16 mouse cellular contexts compared by ENCODE assay signal in genomic region chr4:154574208-154574875, GRCm38 (mm10).
DNase-seq lines count a peak whose midpoint lies in the region; ATAC-seq lines count a peak whose summit lies in the region.
"Had no signal": no experiment of that assay in that cellular context is flagged by ENCODE, and none has a peak within 500 bp of the region (broad histone marks: within the 10 kb centered on the region; RNA-seq: fewer than 3 reads in every experiment).

No protein-coding gene starts in this region.

- H3K9ac ChIP-seq in hindbrain, embryonic 14.5 days, result no peak overlapping the region
- no peak overlapping the region for H3K9ac ChIP-seq in limb, embryonic 12.5 days (replicated peaks)
- H3K9ac ChIP-seq: kidney, embryonic 15.5 days; liver, embryonic 13.5 days; midbrain, embryonic 13.5 days; neural tube, embryonic 15.5 days had no signal

- 77% methylated on average over 13 of the region's 13 CpGs for WGBS in hindbrain, embryonic 10.5 days
- WGBS in hindbrain, embryonic 14.5 days, result 72% methylated on average over 13 of the region's 13 CpGs
- 72% methylated on average over 13 of the region's 13 CpGs for WGBS in embryonic facial prominence, embryonic 10.5 days
- 66% methylated on average over 13 of the region's 13 CpGs for WGBS in limb, embryonic 12.5 days

- no peaks in the 10 kb centered on the region for H3K36me3 ChIP-seq in hindbrain, embryonic 10.5 days
- H3K36me3 ChIP-seq in hindbrain, embryonic 14.5 days (replicated peaks; ENCODE audit: control insufficient read depth, insufficient read depth), result no peaks in the 10 kb centered on the region
- peaks cover 4% of the 10 kb centered on the region; the same call in 1 of the 2 replicates for H3K36me3 ChIP-seq in embryonic facial prominence, embryonic 10.5 days (replicated peaks)
- H3K36me3 ChIP-seq in limb, embryonic 12.5 days, result no peaks in the 10 kb centered on the region
- H3K36me3 ChIP-seq: kidney, embryonic 15.5 days; liver, embryonic 13.5 days; midbrain, embryonic 13.5 days; neural tube, embryonic 15.5 days had no signal

- DNase-seq in hindbrain, embryonic 10.5 days (ENCODE audit: low spot score), result no peak
- no peak for DNase-seq in hindbrain, embryonic 14.5 days (ENCODE audit: low spot score)
- no peak for DNase-seq in embryonic facial prominence, embryonic 10.5 days (ENCODE audit: low spot score)
- DNase-seq in ovary, postnatal 36 days (ENCODE audit: low spot score), result no peak
- no peak for DNase-seq in natural killer cell, adult 2 months (ENCODE audit: low spot score in 2 of 2)
- DNase-seq: cerebellum, adult 9-11 months; left cerebral cortex, postnatal 4 days; liver, embryonic 13.5 days; right cerebral cortex, postnatal 4 days had no signal

- H3K27me3 ChIP-seq in hindbrain, embryonic 10.5 days (ENCODE audit: insufficient read depth, poor library complexity, severe bottlenecking), result peaks cover 75% of the 10 kb centered on the region
- H3K27me3 ChIP-seq in hindbrain, embryonic 14.5 days (ENCODE audit: control insufficient read depth, insufficient read depth, low read length), result peaks cover 5% of the 10 kb centered on the region; the same call in 1 of the 2 replicates
- peaks cover 50% of the 10 kb centered on the region for H3K27me3 ChIP-seq in embryonic facial prominence, embryonic 10.5 days (replicated peaks; ENCODE audit: low read depth, poor library complexity, severe bottlenecking)
- H3K27me3 ChIP-seq in limb, embryonic 12.5 days, result peaks cover 7% of the 10 kb centered on the region; the same call in 1 of the 2 replicates
- H3K27me3 ChIP-seq: liver, embryonic 13.5 days had no signal

- H3K4me3 ChIP-seq in hindbrain, embryonic 10.5 days, result no peak overlapping the region
- no peak overlapping the region for H3K4me3 ChIP-seq in hindbrain, embryonic 14.5 days (replicated peaks; ENCODE audit: low read length)
- H3K4me3 ChIP-seq in brown adipose tissue, adult 24 weeks (ENCODE audit: insufficient read depth, low read depth, low read length), result no peak overlapping the region
- no peak overlapping the region for H3K4me3 ChIP-seq in embryonic facial prominence, embryonic 10.5 days
- H3K4me3 ChIP-seq in limb, embryonic 12.5 days (replicated peaks), result no peak overlapping the region
- H3K4me3 ChIP-seq: kidney, embryonic 15.5 days; liver, embryonic 13.5 days; midbrain, embryonic 13.5 days; neural tube, embryonic 15.5 days had no signal

- H3K9me3 ChIP-seq in hindbrain, embryonic 10.5 days, result no peaks in the 10 kb centered on the region
- H3K9me3 ChIP-seq in hindbrain, embryonic 14.5 days (ENCODE audit: control insufficient read depth, low read length), result no peaks in the 10 kb centered on the region
- H3K9me3 ChIP-seq in embryonic facial prominence, embryonic 10.5 days, result no peaks in the 10 kb centered on the region
- no peaks in the 10 kb centered on the region for H3K9me3 ChIP-seq in limb, embryonic 12.5 days
- H3K9me3 ChIP-seq: kidney, embryonic 15.5 days; liver, embryonic 13.5 days; midbrain, embryonic 13.5 days; neural tube, embryonic 15.5 days had no signal

- H3K27ac ChIP-seq in hindbrain, embryonic 10.5 days, result peak overlapping the region; percentile 19
- H3K27ac ChIP-seq in hindbrain, embryonic 14.5 days, result no peak overlapping the region
- H3K27ac ChIP-seq in brown adipose tissue, adult 24 weeks (replicated peaks; ENCODE audit: low read depth, low read length), result peak overlapping the region; percentile 57
- H3K27ac ChIP-seq in embryonic facial prominence, embryonic 10.5 days (replicated peaks), result peak overlapping the region; percentile 35; the same call in 1 of the 2 replicates
- H3K27ac ChIP-seq in limb, embryonic 12.5 days, result 0 out of 2 replicates have a peak overlapping the region, but pooled peaks have one; percentile 23
- H3K27ac ChIP-seq: kidney, embryonic 15.5 days; liver, embryonic 13.5 days; macrophage; midbrain, embryonic 13.5 days; neural tube, embryonic 15.5 days had no signal

- peaks cover 71% of the 10 kb centered on the region for H3K4me1 ChIP-seq in hindbrain, embryonic 10.5 days (replicated peaks)
- H3K4me1 ChIP-seq in hindbrain, embryonic 14.5 days (replicated peaks; ENCODE audit: control insufficient read depth, insufficient read depth, low read length), result peaks cover 18% of the 10 kb centered on the region
- H3K4me1 ChIP-seq in brown adipose tissue, adult 24 weeks (ENCODE audit: control insufficient read depth, insufficient read depth, insufficient read length, low read length), result peaks cover 18% of the 10 kb centered on the region
- peaks cover 90% of the 10 kb centered on the region for H3K4me1 ChIP-seq in embryonic facial prominence, embryonic 10.5 days
- H3K4me1 ChIP-seq in limb, embryonic 12.5 days (replicated peaks), result peaks cover 88% of the 10 kb centered on the region

- ATAC-seq in hindbrain, embryonic 14.5 days (ENCODE audit: low FRiP score), result no peak
- no peak for ATAC-seq in limb, embryonic 12.5 days (ENCODE audit: insufficient number of reproducible peaks, insufficient read depth, low FRiP score, low TSS enrichment, low read depth)
- ATAC-seq: forebrain, embryonic 16.5 days; midbrain, embryonic 13.5 days had no signal

- no peak overlapping the region for H3K4me2 ChIP-seq in hindbrain, embryonic 14.5 days (replicated peaks)
- H3K4me2 ChIP-seq in limb, embryonic 12.5 days, result no peak overlapping the region
- H3K4me2 ChIP-seq: kidney, embryonic 15.5 days; liver, embryonic 13.5 days; midbrain, embryonic 13.5 days; neural tube, embryonic 15.5 days had no signal
